Mouse (Mus musculus): ENCODE results near the gene Tmem18. TPM values are rescaled to one million over a fixed set of nuclear protein-coding genes. Genes with fewer than 3 reads are reported as not detected.

Tmem18 gene
- total RNA-seq, 2 experiments from 2014 or later, result 13.2 to 16.3 TPM

Other genes with a start within 250 kb of the Tmem18 start
- gene Sntg2, start 211.1 kb upstream of the Tmem18 start, total RNA-seq (2015), result not detected in 2 replicates
- not detected in 2 replicates for gene Sntg2, start 211.1 kb upstream of the Tmem18 start, total RNA-seq (2017)

Measured in megakaryocyte progenitor cell, adult 5-6 weeks (primary cell).